Mouse (Mus musculus): Measurements from ENCODE around the gene Blzf1.

DNA sequence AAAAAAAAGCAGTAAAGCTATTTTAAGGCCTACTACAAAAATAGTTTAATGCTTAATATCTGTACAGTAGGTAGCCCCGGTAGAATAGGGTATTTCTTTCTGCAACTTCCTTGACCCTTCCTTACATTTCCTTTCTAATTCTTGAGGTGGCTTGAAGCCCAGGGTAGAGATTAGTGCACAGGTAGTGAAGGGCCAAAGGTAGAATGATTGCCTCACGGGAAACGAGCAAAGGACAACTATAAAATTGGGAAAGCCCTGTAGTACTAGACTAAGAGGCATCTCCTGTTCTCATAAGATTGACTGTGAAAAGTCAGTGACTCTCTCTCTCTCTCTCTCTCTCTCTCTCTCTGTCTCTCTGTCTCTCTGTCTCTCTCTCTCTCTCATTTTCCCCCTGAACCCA is 28.1 kb upstream of the Blzf1 start:
- TF ChIP-seq ZC3H11A (IDR thresholded peaks at IDR 0.05; ENCODE audit: borderline replicate concordance, low read depth, low read length) (no peak), ZNF384 (IDR thresholded peaks at IDR 0.05; ENCODE audit: low read depth, low read length) (no peak), HCFC1 (IDR thresholded peaks at IDR 0.05; ENCODE audit: borderline replicate concordance, insufficient read depth, low read length) (no peak), MAFK (IDR thresholded peaks at IDR 0.05; ENCODE audit: insufficient read depth, low read depth, low read length) (no peak), CHD2 (IDR thresholded peaks at IDR 0.05; ENCODE audit: low read depth, low read length) (no peak)

Measured in ES-E14 (cell line).